Mouse (Mus musculus): ENCODE data around the gene Ccdc74a. TPM values are rescaled to one million over a fixed set of nuclear protein-coding genes. Genes with fewer than 3 reads are reported as not detected.
A peak's percentile ranks its signal among the peaks of the same experiment; 100 is the strongest.

Gene Ccdc74a
- total and polyA plus RNA-seq, 2 experiments from 2014 or later, result 22.5 to 35.5 TPM

GRCm38 (mm10) chr16:17639081-17639480 lies 7.2 kb upstream of the Ccdc74a start:
- Histone ChIP-seq H3K4me2 (ENCODE audit: low read depth, low read length, poor library complexity, severe bottlenecking) (no peak overlapping the region), H3K36me3 (ENCODE audit: insufficient read depth, low read length) (peaks cover 52% of the 10 kb centered on the region), H3K4me3 (ENCODE audit: low read depth, low read length) (no peak overlapping the region), H3K4me1 (ENCODE audit: insufficient read depth, low read length) (no peaks in the 10 kb centered on the region), H3K27ac (ENCODE audit: low read depth, low read length) (no peak overlapping the region), H3K9me3 (ENCODE audit: low read length) (no peaks in the 10 kb centered on the region), H3K27me3 (ENCODE audit: insufficient read depth, low read length) (no peaks in the 10 kb centered on the region), H3K9ac (replicated peaks; ENCODE audit: low read length, poor library complexity, severe bottlenecking) (no peak overlapping the region)
- DNase-seq (ENCODE audit: low spot score) (no peak), ATAC-seq (ENCODE audit: low FRiP score) (no peak)
- 86% methylated on average over 3 of the region's 3 CpGs for WGBS
- TF ChIP-seq CTCF (IDR thresholded peaks at IDR 0.05), result no peak

GRCm38 (mm10) chr16:17639951-17640350 lies 6.3 kb upstream of the Ccdc74a start:
- 95% methylated on average over 6 of the region's 6 CpGs for WGBS
- Histone ChIP-seq H3K9me3 (ENCODE audit: low read length) (no peaks in the 10 kb centered on the region), H3K27me3 (ENCODE audit: insufficient read depth, low read length) (no peaks in the 10 kb centered on the region), H3K27ac (ENCODE audit: low read depth, low read length) (no peak overlapping the region), H3K9ac (replicated peaks; ENCODE audit: low read length, poor library complexity, severe bottlenecking) (no peak overlapping the region), H3K36me3 (ENCODE audit: insufficient read depth, low read length) (peaks cover 47% of the 10 kb centered on the region), H3K4me1 (ENCODE audit: insufficient read depth, low read length) (no peaks in the 10 kb centered on the region), H3K4me3 (ENCODE audit: low read depth, low read length) (no peak overlapping the region), H3K4me2 (ENCODE audit: low read depth, low read length, poor library complexity, severe bottlenecking) (no peak overlapping the region)
- TF ChIP-seq CTCF (IDR thresholded peaks at IDR 0.05), result no peak
- DNase-seq (ENCODE audit: low spot score), result no peak
- ATAC-seq (ENCODE audit: low FRiP score), result no peak

- no peak for DNase-seq (ENCODE audit: low spot score)
- H3K36me3 ChIP-seq (ENCODE audit: insufficient read depth, low read length), result peaks cover 45% of the 10 kb centered on the region
- H3K4me3 ChIP-seq (ENCODE audit: low read depth, low read length), result no peak overlapping the region
- no peaks in the 10 kb centered on the region for H3K4me1 ChIP-seq (ENCODE audit: insufficient read depth, low read length)
- WGBS, result 87% methylated on average over 9 of the region's 9 CpGs
- no peak for TF ChIP-seq CTCF (IDR thresholded peaks at IDR 0.05)
- H3K9ac ChIP-seq (replicated peaks; ENCODE audit: low read length, poor library complexity, severe bottlenecking), result no peak overlapping the region
- no peak overlapping the region for H3K27ac ChIP-seq (ENCODE audit: low read depth, low read length)
- H3K9me3 ChIP-seq (ENCODE audit: low read length), result no peaks in the 10 kb centered on the region
- no peaks in the 10 kb centered on the region for H3K27me3 ChIP-seq (ENCODE audit: insufficient read depth, low read length)
- ATAC-seq (ENCODE audit: low FRiP score), result no peak
- H3K4me2 ChIP-seq (ENCODE audit: low read depth, low read length, poor library complexity, severe bottlenecking), result no peak overlapping the region
These were observed 5.6 kb upstream of the Ccdc74a start for GRCm38 (mm10) chr16:17640706-17641105.

GRCm38 (mm10) chr16:17641301-17641700 lies 5.0 kb upstream of the Ccdc74a start:
- Histone ChIP-seq H3K36me3 (ENCODE audit: insufficient read depth, low read length) (peaks cover 45% of the 10 kb centered on the region), H3K9me3 (ENCODE audit: low read length) (no peaks in the 10 kb centered on the region), H3K27me3 (ENCODE audit: insufficient read depth, low read length) (no peaks in the 10 kb centered on the region), H3K4me1 (ENCODE audit: insufficient read depth, low read length) (no peaks in the 10 kb centered on the region), H3K4me3 (ENCODE audit: low read depth, low read length) (no peak overlapping the region), H3K27ac (ENCODE audit: low read depth, low read length) (no peak overlapping the region), H3K4me2 (ENCODE audit: low read depth, low read length, poor library complexity, severe bottlenecking) (no peak overlapping the region), H3K9ac (replicated peaks; ENCODE audit: low read length, poor library complexity, severe bottlenecking) (no peak overlapping the region)
- WGBS, result 89% methylated on average over 6 of the region's 6 CpGs
- no peak for DNase-seq (ENCODE audit: low spot score)
- no peak for TF ChIP-seq CTCF (IDR thresholded peaks at IDR 0.05)
- ATAC-seq (ENCODE audit: low FRiP score), result no peak

- 0 out of 2 replicates have a peak, but pooled peaks cover 4% of the 10 kb centered on the region for H3K4me1 ChIP-seq (ENCODE audit: insufficient read depth, low read length)
- no peak overlapping the region for H3K4me3 ChIP-seq (ENCODE audit: low read depth, low read length)
- WGBS, result 90% methylated on average over 8 of the region's 8 CpGs
- H3K36me3 ChIP-seq (ENCODE audit: insufficient read depth, low read length), result peaks cover 45% of the 10 kb centered on the region
- TF ChIP-seq CTCF (IDR thresholded peaks at IDR 0.05), result no peak
- no peak overlapping the region for H3K4me2 ChIP-seq (ENCODE audit: low read depth, low read length, poor library complexity, severe bottlenecking)
- H3K27me3 ChIP-seq (ENCODE audit: insufficient read depth, low read length), result no peaks in the 10 kb centered on the region
- no peak overlapping the region for H3K27ac ChIP-seq (ENCODE audit: low read depth, low read length)
- DNase-seq (ENCODE audit: low spot score), result peak; percentile 46
- H3K9me3 ChIP-seq (ENCODE audit: low read length), result no peaks in the 10 kb centered on the region
- H3K9ac ChIP-seq (replicated peaks; ENCODE audit: low read length, poor library complexity, severe bottlenecking), result no peak overlapping the region
- ATAC-seq (ENCODE audit: low FRiP score), result no peak
These were observed 4.0 kb upstream of the Ccdc74a start for GRCm38 (mm10) chr16:17642311-17642710.

- Histone ChIP-seq H3K27ac (ENCODE audit: low read depth, low read length) (no peak overlapping the region), H3K4me2 (ENCODE audit: low read depth, low read length, poor library complexity, severe bottlenecking) (no peak overlapping the region), H3K36me3 (ENCODE audit: insufficient read depth, low read length) (peaks cover 38% of the 10 kb centered on the region), H3K4me1 (ENCODE audit: insufficient read depth, low read length) (0 out of 2 replicates have a peak, but pooled peaks cover 4% of the 10 kb centered on the region), H3K4me3 (ENCODE audit: low read depth, low read length) (no peak overlapping the region), H3K9ac (replicated peaks; ENCODE audit: low read length, poor library complexity, severe bottlenecking) (no peak overlapping the region), H3K27me3 (ENCODE audit: insufficient read depth, low read length) (no peaks in the 10 kb centered on the region), H3K9me3 (ENCODE audit: low read length) (no peaks in the 10 kb centered on the region)
- ATAC-seq (ENCODE audit: low FRiP score) (no peak), DNase-seq (ENCODE audit: low spot score) (no peak)
- 96% methylated on average over 4 of the region's 4 CpGs for WGBS
- no peak for TF ChIP-seq CTCF (IDR thresholded peaks at IDR 0.05)
These were observed 2.8 kb upstream of the Ccdc74a start for GRCm38 (mm10) chr16:17643437-17643990.

All from midbrain, postnatal 0 days (tissue).